Mouse (Mus musculus): ENCODE data around the gene Kcnc4.

DNA sequence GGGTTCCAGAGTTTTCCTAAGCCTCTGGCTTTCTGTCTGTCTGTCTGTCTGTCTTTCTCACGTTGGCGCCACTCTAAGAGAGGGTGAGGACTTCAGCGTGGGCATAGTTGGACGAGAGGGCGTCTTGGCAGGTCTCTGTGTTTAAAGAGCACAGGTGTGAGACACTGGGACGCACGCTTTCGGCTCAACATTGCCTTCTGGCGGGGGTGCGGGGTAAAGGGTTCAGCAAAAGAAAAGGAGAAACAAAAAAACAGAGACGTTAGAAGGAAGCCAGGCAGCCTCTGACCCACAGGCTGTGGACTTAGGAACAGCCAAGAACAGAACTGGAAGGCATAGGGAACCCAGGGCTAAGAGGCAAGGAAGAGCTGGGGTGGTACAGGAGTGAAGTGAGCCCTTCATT, 20.1 kb downstream of the Kcnc4 start:
- TF ChIP-seq GATA1 (IDR thresholded peaks at IDR 0.05; ENCODE audit: borderline replicate concordance, low read length): no peak
- TF ChIP-seq FLI1 (IDR thresholded peaks at IDR 0.05; ENCODE audit: low read length): no peak

All from megakaryocyte, embryonic 14.5 days (primary cell).